Mouse (Mus musculus) lung, embryonic 15.5 days (tissue): ENCODE results near the gene Isx. TPM values are rescaled to one million over a fixed set of nuclear protein-coding genes. Genes with fewer than 3 reads are reported as not detected.

Experiments used
- ATAC-seq: fragments of 200-750 bp; cut with Nextera tagmentation; 2 replicates; pipeline ENCODE4 v1.8.0; 2017; ENCODE audit warnings: moderate number of reproducible peaks, borderline replicate concordance; ENCODE audit not compliant: low FRiP score, low TSS enrichment; ENCODE audit errors: extremely low read depth
- H3K27ac ChIP-seq: fragments of 300-500 bp; sonication (generic); 2 replicates; pipeline ENCODE4 v1.5.1; 2015; ENCODE audit warnings: moderate library complexity, mild to moderate bottlenecking, inconsistent platforms
- H3K27me3 ChIP-seq: fragments of 300-500 bp; sonication (generic); 2 replicates; pipeline ENCODE4 v1.6.1; 2015; ENCODE audit warnings: inconsistent platforms
- H3K36me3 ChIP-seq: fragments of 300-500 bp; sonication (generic); 2 replicates; pipeline ENCODE4 v1.6.1; 2015; ENCODE audit warnings: inconsistent platforms
- H3K4me1 ChIP-seq: fragments of 300-500 bp; sonication (generic); 2 replicates; pipeline ENCODE4 v1.6.1; 2015; ENCODE audit warnings: inconsistent platforms
- H3K4me2 ChIP-seq: fragments of 300-500 bp; sonication (generic); 2 replicates; pipeline ENCODE4 v1.6.1; 2015; ENCODE audit warnings: inconsistent platforms, mild to moderate bottlenecking, moderate library complexity
- H3K4me3 ChIP-seq: fragments of 300-500 bp; sonication (generic); 2 replicates; pipeline ENCODE4 v1.5.1; 2015; ENCODE audit warnings: mild to moderate bottlenecking, inconsistent platforms
- H3K9ac ChIP-seq: fragments of 300-500 bp; sonication (generic); 2 replicates; pipeline ENCODE4 v1.6.1; 2015; ENCODE audit warnings: inconsistent platforms
- H3K9me3 ChIP-seq: fragments of 300-500 bp; sonication (generic); 2 replicates; pipeline ENCODE4 v1.6.1; 2016; ENCODE audit warnings: inconsistent platforms
- WGBS: fragments of 180-500 bp; shearing (Covaris S2); methylation state at CpG from one replicate; pipeline ENCODE4 v1.1.7; 2015; 5-methylcytosine and 5-hydroxymethylcytosine counted together
- polyA plus RNA-seq: library from polyadenylated mRNA; unstranded; fragments of >200 nt; fragmentation: Nextera tagmentation; extraction: Ambion mirVana; gene quantifications from 2 replicates; pipeline ENCODE4 v1.2.1, GENCODE M21; 2015

Gene Isx
- not detected in 2 replicates for polyA plus RNA-seq

DNA sequence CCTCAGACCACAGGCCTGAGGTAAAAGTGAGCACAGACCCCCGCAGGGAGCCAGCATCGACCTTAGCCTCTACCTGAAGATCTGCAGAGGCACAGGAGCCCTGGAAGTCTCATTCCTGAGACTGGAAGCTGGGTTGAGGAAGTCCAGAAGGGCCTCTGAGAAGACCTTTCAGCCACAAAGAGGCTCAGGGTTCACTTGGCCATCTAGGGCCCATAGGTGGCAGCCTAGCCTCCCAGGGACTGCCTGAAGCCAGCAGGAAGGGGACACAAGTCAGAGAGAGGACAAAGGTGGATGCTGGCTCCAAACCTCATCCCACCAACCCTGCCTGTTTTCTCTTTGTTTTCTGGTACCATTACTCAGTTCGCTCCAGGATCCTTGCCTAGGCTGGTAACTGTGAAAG lies at the start of gene Isx:
TSS of gene Isx (plus strand) at position 234 of the 400 bp plus-strand sequence.
- Histone ChIP-seq H3K9me3 (no peaks in the 10 kb centered on the region), H3K9ac (no peak within 1 kb of the TSS), H3K27ac (no peak within 1 kb of the TSS), H3K4me1 (no peaks in the 10 kb centered on the region), H3K4me2 (no peak within 1 kb of the TSS), H3K36me3 (no peaks in the 10 kb centered on the region), H3K4me3 (no peak within 1 kb of the TSS), H3K27me3 (no peaks in the 10 kb centered on the region)
- WGBS, result 74% methylated on average over 3 of the region's 3 CpGs
- ATAC-seq, result no peak

DNA sequence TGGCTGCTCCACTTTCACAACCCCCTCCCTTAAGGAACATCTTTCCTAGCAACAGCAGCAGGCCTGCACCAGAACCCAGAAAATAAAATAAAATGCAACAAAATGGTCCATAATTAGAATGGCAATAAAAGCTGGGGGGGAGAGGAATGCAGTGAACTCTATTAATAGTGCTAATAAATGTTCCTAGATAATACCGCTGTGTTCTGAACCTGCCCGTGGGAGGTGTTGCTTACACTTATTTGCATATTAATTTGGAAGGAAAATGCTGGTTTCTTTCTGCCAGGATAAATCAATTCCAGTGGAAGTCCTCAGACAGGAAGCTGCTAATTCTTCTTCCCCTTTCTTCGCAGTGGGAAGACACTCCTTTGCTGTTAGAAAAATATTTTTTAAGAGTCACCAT lies 45.3 kb upstream of the Isx start:
- 67% methylated on average over 3 of the region's 3 CpGs for WGBS
- H3K4me1 ChIP-seq, result no peaks in the 10 kb centered on the region
- H3K4me2 ChIP-seq, result no peak overlapping the region
- no peak overlapping the region for H3K27ac ChIP-seq
- H3K4me3 ChIP-seq, result no peak overlapping the region
- no peak for ATAC-seq
- no peak overlapping the region for H3K9ac ChIP-seq
- H3K9me3 ChIP-seq, result no peaks in the 10 kb centered on the region
- H3K36me3 ChIP-seq, result no peaks in the 10 kb centered on the region
- H3K27me3 ChIP-seq, result no peaks in the 10 kb centered on the region

DNA sequence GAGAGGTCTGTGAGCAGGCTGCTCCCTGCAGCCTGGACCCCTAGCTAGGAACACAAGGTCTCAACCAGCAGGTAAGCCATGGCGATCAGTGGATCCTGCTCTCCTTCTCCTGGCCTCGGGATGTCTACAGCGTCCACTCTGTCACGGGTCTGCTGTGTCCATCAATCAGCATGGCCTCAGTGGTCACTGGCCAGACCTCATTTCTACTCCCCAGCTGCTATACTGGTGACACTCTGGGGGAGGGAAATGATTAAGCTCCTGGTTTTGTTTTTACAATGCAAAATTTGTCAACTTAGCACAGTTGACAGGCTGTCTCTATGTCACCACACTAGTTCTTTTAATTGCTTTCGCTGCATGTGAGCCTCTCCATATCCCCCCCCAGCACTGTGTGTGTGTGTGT lies 41.7 kb upstream of the Isx start:
- H3K9me3 ChIP-seq, result no peaks in the 10 kb centered on the region
- no peaks in the 10 kb centered on the region for H3K4me1 ChIP-seq
- H3K4me2 ChIP-seq, result no peak overlapping the region
- no peak overlapping the region for H3K9ac ChIP-seq
- H3K27ac ChIP-seq, result no peak overlapping the region
- no peaks in the 10 kb centered on the region for H3K27me3 ChIP-seq
- no peak overlapping the region for H3K4me3 ChIP-seq
- 42% methylated on average over 5 of the region's 5 CpGs for WGBS
- no peak for ATAC-seq
- no peaks in the 10 kb centered on the region for H3K36me3 ChIP-seq

- no peaks in the 10 kb centered on the region for H3K36me3 ChIP-seq
- H3K27me3 ChIP-seq, result no peaks in the 10 kb centered on the region
- H3K27ac ChIP-seq, result no peak overlapping the region
- no peak overlapping the region for H3K9ac ChIP-seq
- H3K4me2 ChIP-seq, result no peak overlapping the region
- WGBS, result 48% methylated on average over 1 of the region's 1 CpGs
- no peak for ATAC-seq
- H3K4me3 ChIP-seq, result no peak overlapping the region
- no peaks in the 10 kb centered on the region for H3K9me3 ChIP-seq
- H3K4me1 ChIP-seq, result no peaks in the 10 kb centered on the region
These were observed 38.7 kb upstream of the Isx start for GRCm38 (mm10) chr8:74834246-74834645.

- Histone ChIP-seq H3K27ac (no peak overlapping the region), H3K4me3 (no peak overlapping the region), H3K27me3 (no peaks in the 10 kb centered on the region), H3K9me3 (no peaks in the 10 kb centered on the region), H3K4me2 (no peak overlapping the region), H3K4me1 (no peaks in the 10 kb centered on the region), H3K36me3 (no peaks in the 10 kb centered on the region), H3K9ac (no peak overlapping the region)
- ATAC-seq, result no peak
- WGBS, result 31% methylated on average over 12 of the region's 12 CpGs
These were observed 25.5 kb upstream of the Isx start for GRCm38 (mm10) chr8:74847376-74848048.

- H3K9ac ChIP-seq, result no peak overlapping the region
- no peak overlapping the region for H3K27ac ChIP-seq
- no peaks in the 10 kb centered on the region for H3K4me1 ChIP-seq
- no peak overlapping the region for H3K4me3 ChIP-seq
- no peaks in the 10 kb centered on the region for H3K27me3 ChIP-seq
- WGBS, result 91% methylated on average over 1 of the region's 1 CpGs
- H3K4me2 ChIP-seq, result no peak overlapping the region
- H3K36me3 ChIP-seq, result no peaks in the 10 kb centered on the region
- H3K9me3 ChIP-seq, result no peaks in the 10 kb centered on the region
- no peak for ATAC-seq
These were observed 24.3 kb upstream of the Isx start for GRCm38 (mm10) chr8:74848707-74849106.

GRCm38 (mm10) chr8:74850971-74851370 lies 22.0 kb upstream of the Isx start:
- H3K4me1 ChIP-seq, result no peaks in the 10 kb centered on the region

DNA sequence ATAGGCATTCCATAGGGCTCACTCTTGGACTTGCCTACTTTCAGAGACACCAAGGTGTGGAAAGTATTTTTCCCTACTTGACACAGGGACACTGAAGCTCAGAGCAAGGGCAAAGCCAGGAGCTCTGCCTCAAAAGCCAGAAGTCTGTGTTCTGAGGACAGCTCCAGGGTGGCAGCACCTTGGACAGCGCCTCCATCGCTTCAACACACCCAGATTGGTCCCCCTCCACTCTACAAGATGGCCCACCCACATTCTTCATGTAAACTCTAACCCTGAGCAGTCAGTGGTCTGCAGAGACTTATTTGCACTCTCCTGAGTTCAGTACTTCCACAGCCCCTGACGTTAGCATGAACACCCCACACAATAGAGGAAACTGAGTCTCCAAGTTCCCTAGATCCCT lies 21.1 kb upstream of the Isx start:
- H3K36me3 ChIP-seq, result no peaks in the 10 kb centered on the region
- no peaks in the 10 kb centered on the region for H3K4me1 ChIP-seq
- ATAC-seq, result no peak; the same call in 1 of the 2 replicates
- H3K4me3 ChIP-seq, result no peak overlapping the region
- H3K27ac ChIP-seq, result no peak overlapping the region
- no peaks in the 10 kb centered on the region for H3K9me3 ChIP-seq
- H3K27me3 ChIP-seq, result no peaks in the 10 kb centered on the region
- no peak overlapping the region for H3K9ac ChIP-seq
- WGBS, result 3% methylated on average over 3 of the region's 3 CpGs
- H3K4me2 ChIP-seq, result no peak overlapping the region

More at GRCm38 (mm10) chr8:74850971-74851370, 22.0 kb upstream of the Isx start:
- no peak overlapping the region for H3K27ac ChIP-seq
- H3K27me3 ChIP-seq, result no peaks in the 10 kb centered on the region
- H3K36me3 ChIP-seq, result no peaks in the 10 kb centered on the region
- no peak for ATAC-seq
- no peak overlapping the region for H3K4me2 ChIP-seq
- H3K9ac ChIP-seq, result no peak overlapping the region
- no peaks in the 10 kb centered on the region for H3K9me3 ChIP-seq
- no peak overlapping the region for H3K4me3 ChIP-seq

- Histone ChIP-seq H3K4me3 (no peak overlapping the region), H3K9me3 (no peaks in the 10 kb centered on the region), H3K27me3 (no peaks in the 10 kb centered on the region), H3K27ac (no peak overlapping the region), H3K36me3 (no peaks in the 10 kb centered on the region), H3K4me2 (no peak overlapping the region), H3K9ac (no peak overlapping the region), H3K4me1 (no peaks in the 10 kb centered on the region)
- WGBS, result 23% methylated on average over 5 of the region's 5 CpGs
- ATAC-seq, result no peak
These were observed 19.5 kb upstream of the Isx start for GRCm38 (mm10) chr8:74853488-74853887.

DNA sequence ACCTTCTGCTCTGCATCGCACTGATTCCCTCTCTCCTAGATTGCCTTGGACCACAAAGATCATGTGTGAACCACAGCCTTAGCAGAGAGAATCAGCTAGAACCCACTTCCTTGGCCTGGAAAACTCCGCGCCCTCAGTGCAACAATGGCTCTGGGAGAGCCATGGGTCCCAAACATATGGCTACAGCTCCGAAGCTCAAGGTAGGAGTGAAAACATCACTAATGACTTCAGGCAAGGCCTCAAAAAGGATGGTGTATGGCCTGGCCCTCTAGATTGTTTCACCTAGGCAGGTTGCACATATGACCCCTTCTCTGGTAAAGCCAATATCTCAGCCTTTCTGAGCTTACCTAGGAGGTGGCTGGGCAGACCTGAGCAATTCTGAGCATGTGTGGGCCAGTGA lies 18.2 kb upstream of the Isx start:
- H3K27me3 ChIP-seq, result no peaks in the 10 kb centered on the region
- ATAC-seq, result no peak
- no peak overlapping the region for H3K27ac ChIP-seq
- WGBS, result 91% methylated on average over 4 of the region's 4 CpGs
- H3K9me3 ChIP-seq, result no peaks in the 10 kb centered on the region
- H3K4me2 ChIP-seq, result no peak overlapping the region
- no peak overlapping the region for H3K9ac ChIP-seq
- H3K36me3 ChIP-seq, result no peaks in the 10 kb centered on the region
- H3K4me3 ChIP-seq, result no peak overlapping the region
- no peaks in the 10 kb centered on the region for H3K4me1 ChIP-seq

DNA sequence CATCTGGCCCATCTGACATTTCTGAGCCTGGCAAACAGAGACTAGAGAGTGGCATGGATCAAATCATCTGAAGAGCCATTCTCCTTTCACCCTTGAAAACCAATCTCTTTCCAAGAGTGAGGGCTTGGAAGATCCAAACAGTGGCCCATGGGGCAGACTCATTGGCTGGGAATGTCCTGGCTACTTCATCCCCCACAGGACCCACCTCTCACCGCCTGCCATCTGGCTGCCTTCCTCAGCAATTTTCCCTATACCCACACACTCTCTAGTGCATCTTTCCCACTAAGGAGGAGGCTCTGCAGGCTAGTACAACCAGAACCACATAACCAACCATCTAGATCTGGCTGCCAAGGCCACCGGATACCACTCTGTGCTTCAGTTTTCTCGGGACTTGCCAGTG lies 17.6 kb upstream of the Isx start:
- Histone ChIP-seq H3K9me3 (no peaks in the 10 kb centered on the region), H3K4me2 (no peak overlapping the region), H3K4me3 (no peak overlapping the region), H3K9ac (no peak overlapping the region), H3K27ac (no peak overlapping the region), H3K4me1 (no peaks in the 10 kb centered on the region), H3K36me3 (no peaks in the 10 kb centered on the region), H3K27me3 (no peaks in the 10 kb centered on the region)
- 86% methylated on average over 3 of the region's 3 CpGs for WGBS
- ATAC-seq, result no peak

DNA sequence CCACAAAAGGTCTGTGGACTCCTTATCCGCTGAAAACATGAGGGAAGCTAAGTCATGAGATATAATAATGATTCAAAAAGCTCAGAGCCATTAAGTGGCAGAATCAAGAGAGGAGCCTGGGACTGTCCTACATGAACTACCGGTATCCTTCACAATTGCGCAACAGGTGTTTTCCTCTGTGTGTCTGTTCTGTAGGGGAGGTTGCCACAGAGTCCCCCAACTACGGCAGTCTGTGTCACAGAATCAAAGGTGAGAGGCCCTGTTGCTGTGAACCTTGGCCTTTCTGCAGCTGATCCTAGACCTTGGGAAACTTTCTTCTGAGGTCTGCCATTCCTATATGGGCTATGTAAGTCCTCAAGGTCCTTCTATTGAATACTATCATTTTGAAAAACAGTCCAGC lies 13.7 kb upstream of the Isx start:
- no peak overlapping the region for H3K4me2 ChIP-seq

GRCm38 (mm10) chr8:74860449-74860848 lies 12.5 kb upstream of the Isx start:
- no peaks in the 10 kb centered on the region for H3K36me3 ChIP-seq
- H3K9me3 ChIP-seq, result no peaks in the 10 kb centered on the region
- no peak overlapping the region for H3K9ac ChIP-seq
- H3K4me3 ChIP-seq, result no peak overlapping the region
- H3K27me3 ChIP-seq, result no peaks in the 10 kb centered on the region
- ATAC-seq, result no peak
- H3K4me1 ChIP-seq, result no peaks in the 10 kb centered on the region
- no peak overlapping the region for H3K27ac ChIP-seq
- WGBS, result 58% methylated on average over 6 of the region's 6 CpGs
- H3K4me2 ChIP-seq, result no peak overlapping the region

More for the DNA sequence above, 13.7 kb upstream of the Isx start:
- H3K27me3 ChIP-seq, result no peaks in the 10 kb centered on the region
- no peak overlapping the region for H3K4me3 ChIP-seq
- no peak overlapping the region for H3K27ac ChIP-seq
- ATAC-seq, result no peak
- no peaks in the 10 kb centered on the region for H3K9me3 ChIP-seq
- H3K4me1 ChIP-seq, result no peaks in the 10 kb centered on the region
- H3K9ac ChIP-seq, result no peak overlapping the region
- WGBS, result 85% methylated on average over 4 of the region's 4 CpGs
- H3K36me3 ChIP-seq, result no peaks in the 10 kb centered on the region
